Mouse (Mus musculus) liver, adult 2 months (tissue): Measurements from ENCODE around the gene Itgb1bp1.

Source experiments
- CTCF ChIP-seq: fragments of 200-500 bp; IDR thresholded peaks from 2 replicates; pipeline ENCODE4 v1.5.1; 2011; ENCODE audit warnings: low read depth, low read length, control low read depth
- POLR2A ChIP-seq: fragments of 200-500 bp; IDR thresholded peaks from 2 replicates; pipeline ENCODE4 v1.6.1; 2011; ENCODE audit warnings: low read length, control low read depth; ENCODE audit not compliant: insufficient read depth; ENCODE audit errors: extremely low read depth

GRCm38 (mm10) chr12:21274446-21274845, 11.6 kb downstream of the Itgb1bp1 start:
- TF ChIP-seq CTCF (no peak), POLR2A (no peak)
